ENCODE assay signal across 18 mouse cellular contexts in the genomic region with DNA sequence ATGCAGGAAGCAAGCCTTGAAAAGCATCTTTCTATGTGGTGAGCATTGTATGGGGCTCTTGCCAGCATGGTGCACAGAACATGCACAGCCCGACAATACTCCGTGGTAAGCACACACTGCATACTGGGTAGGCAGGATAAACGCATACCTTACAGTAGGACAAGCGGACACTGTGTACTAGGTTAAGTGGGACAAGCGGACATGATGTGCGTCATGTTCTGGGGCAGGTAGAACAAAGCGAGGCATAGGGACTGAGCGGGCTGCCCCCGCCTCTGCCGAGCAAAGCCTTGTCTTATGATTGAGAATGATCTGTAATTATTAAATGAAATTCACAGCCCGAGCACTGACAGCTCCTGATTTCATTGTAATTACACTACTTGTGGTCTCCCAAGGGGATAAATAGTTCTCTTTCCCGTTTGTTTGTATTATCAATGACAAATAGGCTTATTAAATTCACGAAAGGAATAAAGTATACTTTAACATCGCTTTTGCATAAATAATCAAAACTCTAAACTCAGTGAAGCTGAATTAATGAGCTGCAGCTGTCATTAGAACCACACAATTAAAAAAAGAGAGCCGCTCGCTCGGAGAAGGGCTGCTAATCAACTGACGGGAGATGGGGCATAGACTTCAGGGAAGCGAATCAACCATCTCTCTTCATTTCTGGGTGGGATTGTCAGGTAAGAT. TPM values are rescaled to one million over a fixed set of nuclear protein-coding genes. Genes with fewer than 3 reads are reported as not detected.
DNase-seq lines count a peak whose midpoint lies in the region; ATAC-seq and TF ChIP-seq lines count a peak whose summit lies in the region.
"Had no signal": no experiment of that assay in that cellular context is flagged by ENCODE, and none has a peak within 500 bp of the region (broad histone marks: within the 10 kb centered on the region; RNA-seq: fewer than 3 reads in every experiment).

No protein-coding gene starts in this region.

- ATAC-seq in neural tube, embryonic 12.5 days (ENCODE audit: low FRiP score, low read depth), result peak; percentile 25; the same call in 1 of the 2 replicates
- peak; percentile 78 for ATAC-seq in forebrain, postnatal 0 days
- ATAC-seq in midbrain, embryonic 15.5 days (replicated peaks), result peak; percentile 68
- ATAC-seq in kidney, embryonic 14.5 days (ENCODE audit: low FRiP score, low TSS enrichment), result no peak

- no peaks in the 10 kb centered on the region for H3K9me3 ChIP-seq in neural tube, embryonic 12.5 days
- H3K9me3 ChIP-seq in forebrain, postnatal 0 days (ENCODE audit: low read length), result no peaks in the 10 kb centered on the region
- H3K9me3 ChIP-seq in midbrain, embryonic 15.5 days, result no peaks in the 10 kb centered on the region
- H3K9me3 ChIP-seq in kidney, embryonic 14.5 days (ENCODE audit: control insufficient read depth, low read length), result no peaks in the 10 kb centered on the region
- H3K9me3 ChIP-seq: G1E; heart, embryonic 12.5 days; limb, embryonic 13.5 days had no signal

- H3K27ac ChIP-seq in neural tube, embryonic 12.5 days, result no peak overlapping the region
- peak overlapping the region; percentile 55; the same call in 1 of the 2 replicates for H3K27ac ChIP-seq in forebrain, postnatal 0 days (ENCODE audit: low read depth, low read length)
- H3K27ac ChIP-seq in midbrain, embryonic 15.5 days, result no peak overlapping the region
- no peak overlapping the region for H3K27ac ChIP-seq in kidney, embryonic 14.5 days (ENCODE audit: low read depth, low read length)
- H3K27ac ChIP-seq: limb, embryonic 13.5 days; liver, embryonic 14.5 days had no signal

- no peaks in the 10 kb centered on the region for H3K27me3 ChIP-seq in neural tube, embryonic 12.5 days (replicated peaks)
- no peaks in the 10 kb centered on the region for H3K27me3 ChIP-seq in forebrain, postnatal 0 days (ENCODE audit: insufficient read depth, low read length)
- H3K27me3 ChIP-seq in midbrain, embryonic 15.5 days (replicated peaks), result no peaks in the 10 kb centered on the region
- H3K27me3 ChIP-seq in kidney, embryonic 14.5 days (ENCODE audit: control insufficient read depth, insufficient read depth, low read length), result no peaks in the 10 kb centered on the region
- H3K27me3 ChIP-seq: heart, embryonic 12.5 days; limb, embryonic 13.5 days had no signal

- no peak for DNase-seq in neural tube, embryonic 10.5 days (ENCODE audit: extremely low spot score, low spot score)
- DNase-seq in forebrain, postnatal 0 days, result peak; percentile 44
- peak; percentile 25 for DNase-seq in retina, postnatal 7 days (ENCODE audit: low read depth, low spot score)
- no peak for DNase-seq in spleen, adult 18-20 months
- DNase-seq in gastrocnemius, postnatal 14 days, result no peak
- DNase-seq: cerebellum, adult 11 months; cerebellum, postnatal 25 days; kidney, adult 11 months; kidney, postnatal 25 days; layer of hippocampus, adult 9-11 months; thymus, postnatal 36 days had no signal

- TF ChIP-seq CTCF in forebrain, postnatal 0 days (IDR thresholded peaks at IDR 0.05; ENCODE audit: low read depth), result no peak

- WGBS in neural tube, embryonic 12.5 days, result 78% methylated on average over 19 of the region's 19 CpGs
- WGBS in forebrain, postnatal 0 days, result 25% methylated on average over 19 of the region's 19 CpGs
- WGBS in midbrain, embryonic 15.5 days, result 67% methylated on average over 19 of the region's 19 CpGs
- WGBS in kidney, embryonic 14.5 days, result 93% methylated on average over 19 of the region's 19 CpGs

- no peak overlapping the region for H3K9ac ChIP-seq in neural tube, embryonic 12.5 days
- H3K9ac ChIP-seq in forebrain, postnatal 0 days, result no peak overlapping the region
- H3K9ac ChIP-seq in midbrain, embryonic 15.5 days, result no peak overlapping the region
- no peak overlapping the region for H3K9ac ChIP-seq in kidney, embryonic 14.5 days (ENCODE audit: low read depth, low read length)
- H3K9ac ChIP-seq: heart, embryonic 12.5 days; limb, embryonic 13.5 days; liver, embryonic 14.5 days had no signal

- H3K4me1 ChIP-seq in neural tube, embryonic 12.5 days, result no peaks in the 10 kb centered on the region
- no peaks in the 10 kb centered on the region for H3K4me1 ChIP-seq in forebrain, postnatal 0 days (ENCODE audit: insufficient read depth)
- H3K4me1 ChIP-seq in midbrain, embryonic 15.5 days, result no peaks in the 10 kb centered on the region
- H3K4me1 ChIP-seq in kidney, embryonic 14.5 days (ENCODE audit: control insufficient read depth, insufficient read depth, low read length), result no peaks in the 10 kb centered on the region
- H3K4me1 ChIP-seq: limb, embryonic 13.5 days had no signal

- intact Hi-C loops in gastrocnemius, postnatal 14 days (cut with DNase I; ENCODE audit: low total_unique reads), result no loop called here

- H3K4me2 ChIP-seq in neural tube, embryonic 12.5 days (replicated peaks), result no peak overlapping the region
- H3K4me2 ChIP-seq in forebrain, postnatal 0 days (ENCODE audit: low read depth), result peak overlapping the region; percentile 36
- H3K4me2 ChIP-seq in midbrain, embryonic 15.5 days, result no peak overlapping the region
- no peak overlapping the region for H3K4me2 ChIP-seq in kidney, embryonic 14.5 days (replicated peaks; ENCODE audit: low read depth, low read length)
- H3K4me2 ChIP-seq: heart, embryonic 12.5 days; limb, embryonic 13.5 days had no signal

- H3K36me3 ChIP-seq in neural tube, embryonic 12.5 days, result peaks cover 45% of the 10 kb centered on the region
- H3K36me3 ChIP-seq in forebrain, postnatal 0 days (ENCODE audit: insufficient read depth), result peaks cover 40% of the 10 kb centered on the region
- H3K36me3 ChIP-seq in midbrain, embryonic 15.5 days (replicated peaks), result peaks cover 27% of the 10 kb centered on the region; the same call in 1 of the 2 replicates
- peaks cover 28% of the 10 kb centered on the region for H3K36me3 ChIP-seq in kidney, embryonic 14.5 days (ENCODE audit: control insufficient read depth, insufficient read depth, low read length)

- H3K4me3 ChIP-seq in neural tube, embryonic 12.5 days, result no peak overlapping the region
- no peak overlapping the region for H3K4me3 ChIP-seq in forebrain, postnatal 0 days (ENCODE audit: low read depth, low read length)
- H3K4me3 ChIP-seq in midbrain, embryonic 15.5 days, result no peak overlapping the region
- H3K4me3 ChIP-seq in kidney, embryonic 14.5 days (ENCODE audit: low read length), result no peak overlapping the region
- H3K4me3 ChIP-seq: heart, embryonic 12.5 days; limb, embryonic 13.5 days had no signal

RNA-seq across cellular contexts. Expression of a gene that starts 16.1 kb away (rescaled TPM):
- 3.7 and 4.2 TPM in 2 replicates for polyA plus RNA-seq in neural tube, embryonic 12.5 days (2016; fragmentation: Nextera tagmentation; extraction: Ambion mirVana)
- 15.2 and 22.8 TPM in 2 replicates for total RNA-seq in forebrain, postnatal 0 days (2014; rRNA removed)
- 0.92 and 2.1 TPM in 2 replicates for polyA plus RNA-seq in forebrain, postnatal 0 days (2015; fragmentation: Nextera tagmentation; extraction: Ambion mirVana)
- polyA plus RNA-seq in midbrain, embryonic 15.5 days (2015; fragmentation: Nextera tagmentation; extraction: Ambion mirVana), result 3.4 and 3.7 TPM in 2 replicates
- polyA plus RNA-seq in kidney, embryonic 14.5 days (2014; fragmentation: Nextera tagmentation; extraction: Ambion mirVana), result 4.3 and 4.7 TPM in 2 replicates
- total RNA-seq in gastrocnemius, postnatal 14 days (2021), result 100 to 1,000 TPM; 113 to 116 TPM

Comparison
In these comparisons a context has a peak if more than half of its experiments do, and no peak if none do; other contexts are left out.
1. DNase-seq: peak in forebrain, postnatal 0 days (single experiment) and retina, postnatal 7 days (single experiment); none in neural tube, embryonic 10.5 days (single experiment), spleen, adult 18-20 months (0 of 2) and gastrocnemius, postnatal 14 days (single experiment).